Mouse (Mus musculus) forebrain, embryonic 10.5 days (tissue): Measurements from ENCODE around the gene C530008M17Rik. TPM values are rescaled to one million over a fixed set of nuclear protein-coding genes. Genes with fewer than 3 reads are reported as not detected.

Experiments
- DNase-seq: peaks from one replicate; pipeline ENCODE4 v3.0.0-alpha.2; 2017; ENCODE audit warnings: low spot score; ENCODE audit errors: extremely low spot score
- H3K27ac ChIP-seq: fragments of 300-500 bp; sonication (generic); 2 replicates; pipeline ENCODE4 v1.5.1; 2016; ENCODE audit warnings: mild to moderate bottlenecking
- H3K27me3 ChIP-seq: fragments of 300-500 bp; sonication (generic); 2 replicates; pipeline ENCODE4 v1.6.1; 2016; ENCODE audit warnings: mild to moderate bottlenecking; ENCODE audit not compliant: poor library complexity, severe bottlenecking
- H3K36me3 ChIP-seq: fragments of 300-500 bp; sonication (generic); replicated peaks from 2 replicates; pipeline ENCODE4 v1.6.1; 2016; ENCODE audit warnings: mild to moderate bottlenecking, moderate library complexity
- H3K4me1 ChIP-seq: fragments of 300-500 bp; sonication (generic); 2 replicates; pipeline ENCODE4 v1.6.1; 2016
- H3K4me3 ChIP-seq: fragments of 300-500 bp; sonication (generic); 2 replicates; pipeline ENCODE4 v1.5.1; 2016; ENCODE audit warnings: mild to moderate bottlenecking, moderate library complexity
- H3K9me3 ChIP-seq: fragments of 300-500 bp; sonication (generic); 2 replicates; pipeline ENCODE4 v1.6.1; 2016; ENCODE audit warnings: mild to moderate bottlenecking, moderate library complexity
- WGBS: fragments of 180-500 bp; shearing (Covaris S2); methylation state at CpG from one replicate; pipeline ENCODE4 v1.1.7; 2016; 5-methylcytosine and 5-hydroxymethylcytosine counted together
- polyA plus RNA-seq: library from polyadenylated mRNA; unstranded; fragments of >200 nt; fragmentation: Nextera tagmentation; extraction: Ambion mirVana; gene quantifications from 2 replicates; pipeline ENCODE4 v1.2.1, GENCODE M21; 2016

The C530008M17Rik gene
- polyA plus RNA-seq, 1 experiment from 2014 or later = 31.6 TPM

GRCm38 (mm10) chr5:76668547-76668946 lies 12.2 kb downstream of the C530008M17Rik start:
- Histone ChIP-seq H3K4me3 (no peak overlapping the region), H3K36me3 (peaks cover 64% of the 10 kb centered on the region), H3K27ac (no peak overlapping the region), H3K27me3 (no peaks in the 10 kb centered on the region), H3K9me3 (no peaks in the 10 kb centered on the region; the same call in 1 of the 2 replicates), H3K4me1 (peaks cover 27% of the 10 kb centered on the region)
- 93% methylated on average over 5 of the region's 5 CpGs for WGBS
- no peak for DNase-seq

GRCm38 (mm10) chr5:76670183-76670582 lies 13.9 kb downstream of the C530008M17Rik start:
- Histone ChIP-seq H3K27ac (no peak overlapping the region), H3K4me1 (peaks cover 18% of the 10 kb centered on the region), H3K4me3 (no peak overlapping the region), H3K27me3 (no peaks in the 10 kb centered on the region), H3K9me3 (no peaks in the 10 kb centered on the region; the same call in 1 of the 2 replicates), H3K36me3 (peaks cover 77% of the 10 kb centered on the region)
- no peak for DNase-seq
- 95% methylated on average over 10 of the region's 10 CpGs for WGBS

- Histone ChIP-seq H3K4me3 (no peak overlapping the region), H3K27me3 (no peaks in the 10 kb centered on the region), H3K27ac (no peak overlapping the region), H3K9me3 (peaks cover 4% of the 10 kb centered on the region; the same call in 1 of the 2 replicates), H3K4me1 (no peaks in the 10 kb centered on the region), H3K36me3 (peaks cover 83% of the 10 kb centered on the region)
- no peak for DNase-seq
- WGBS = 95% methylated on average over 5 of the region's 5 CpGs
Measured at GRCm38 (mm10) chr5:76674022-76674653, 17.8 kb downstream of the C530008M17Rik start.

GRCm38 (mm10) chr5:76675369-76675768 lies 19.1 kb downstream of the C530008M17Rik start:
- Histone ChIP-seq H3K9me3 (peaks cover 12% of the 10 kb centered on the region; the same call in 1 of the 2 replicates), H3K4me3 (no peak overlapping the region), H3K4me1 (no peaks in the 10 kb centered on the region), H3K27ac (no peak overlapping the region), H3K27me3 (no peaks in the 10 kb centered on the region), H3K36me3 (peaks cover 86% of the 10 kb centered on the region)
- no peak for DNase-seq
- 85% methylated on average over 4 of the region's 4 CpGs for WGBS

GRCm38 (mm10) chr5:76680959-76681358 lies 24.6 kb downstream of the C530008M17Rik start:
- Histone ChIP-seq H3K4me1 (peaks cover 27% of the 10 kb centered on the region), H3K27me3 (no peaks in the 10 kb centered on the region), H3K4me3 (no peak overlapping the region), H3K27ac (no peak overlapping the region), H3K36me3 (peaks cover 55% of the 10 kb centered on the region), H3K9me3 (peaks cover 12% of the 10 kb centered on the region; the same call in 1 of the 2 replicates)
- WGBS = 74% methylated on average over 3 of the region's 3 CpGs
- DNase-seq = no peak

GRCm38 (mm10) chr5:76681895-76682656 lies 25.8 kb downstream of the C530008M17Rik start:
- no peak overlapping the region for H3K4me3 ChIP-seq
- H3K36me3 ChIP-seq = peaks cover 50% of the 10 kb centered on the region
- no peak for DNase-seq
- H3K9me3 ChIP-seq = peaks cover 12% of the 10 kb centered on the region; the same call in 1 of the 2 replicates
- no peak overlapping the region for H3K27ac ChIP-seq
- WGBS = 84% methylated on average over 4 of the region's 4 CpGs
- H3K27me3 ChIP-seq = no peaks in the 10 kb centered on the region
- peaks cover 27% of the 10 kb centered on the region for H3K4me1 ChIP-seq

GRCm38 (mm10) chr5:76683455-76683854 lies 27.1 kb downstream of the C530008M17Rik start:
- H3K4me3 ChIP-seq = no peak overlapping the region
- H3K36me3 ChIP-seq = peaks cover 48% of the 10 kb centered on the region
- H3K27ac ChIP-seq = no peak overlapping the region
- no peak for DNase-seq
- peaks cover 12% of the 10 kb centered on the region; the same call in 1 of the 2 replicates for H3K9me3 ChIP-seq
- 85% methylated on average over 5 of the region's 5 CpGs for WGBS
- no peaks in the 10 kb centered on the region for H3K27me3 ChIP-seq
- peaks cover 27% of the 10 kb centered on the region for H3K4me1 ChIP-seq

- Histone ChIP-seq H3K27me3 (no peaks in the 10 kb centered on the region), H3K9me3 (peaks cover 3% of the 10 kb centered on the region; the same call in 1 of the 2 replicates), H3K36me3 (peaks cover 38% of the 10 kb centered on the region), H3K27ac (no peak overlapping the region), H3K4me3 (no peak overlapping the region), H3K4me1 (peaks cover 27% of the 10 kb centered on the region)
- WGBS = 93% methylated on average over 15 of the region's 15 CpGs
- DNase-seq = no peak
Measured at GRCm38 (mm10) chr5:76684658-76685605, 28.6 kb downstream of the C530008M17Rik start.

- no peak overlapping the region for H3K4me3 ChIP-seq
- peaks cover 10% of the 10 kb centered on the region for H3K4me1 ChIP-seq
- H3K9me3 ChIP-seq = no peaks in the 10 kb centered on the region; the same call in 1 of the 2 replicates
- WGBS = 90% methylated on average over 10 of the region's 10 CpGs
- peaks cover 25% of the 10 kb centered on the region for H3K36me3 ChIP-seq
- no peak overlapping the region for H3K27ac ChIP-seq
- no peaks in the 10 kb centered on the region for H3K27me3 ChIP-seq
- DNase-seq = no peak
Measured at GRCm38 (mm10) chr5:76687961-76688600, 31.8 kb downstream of the C530008M17Rik start.

- Histone ChIP-seq H3K9me3 (no peaks in the 10 kb centered on the region; the same call in 1 of the 2 replicates), H3K27me3 (no peaks in the 10 kb centered on the region), H3K4me1 (peaks cover 4% of the 10 kb centered on the region; the same call in 1 of the 2 replicates), H3K4me3 (no peak overlapping the region), H3K27ac (no peak overlapping the region), H3K36me3 (peaks cover 27% of the 10 kb centered on the region)
- 89% methylated on average over 6 of the region's 6 CpGs for WGBS
- DNase-seq = no peak
Measured at GRCm38 (mm10) chr5:76688643-76689042, 32.3 kb downstream of the C530008M17Rik start.

GRCm38 (mm10) chr5:76690177-76690593 lies 33.9 kb downstream of the C530008M17Rik start:
- H3K9me3 ChIP-seq = peaks cover 7% of the 10 kb centered on the region; the same call in 1 of the 2 replicates
- H3K27me3 ChIP-seq = no peaks in the 10 kb centered on the region
- no peaks in the 10 kb centered on the region for H3K4me1 ChIP-seq
- no peak overlapping the region for H3K4me3 ChIP-seq
- no peak for DNase-seq
- 85% methylated on average over 5 of the region's 5 CpGs for WGBS
- H3K36me3 ChIP-seq = peaks cover 34% of the 10 kb centered on the region
- H3K27ac ChIP-seq = no peak overlapping the region

GRCm38 (mm10) chr5:76691251-76691650 lies 34.9 kb downstream of the C530008M17Rik start:
- no peaks in the 10 kb centered on the region for H3K27me3 ChIP-seq
- 94% methylated on average over 5 of the region's 5 CpGs for WGBS

More at GRCm38 (mm10) chr5:76691251-76691650, 34.9 kb downstream of the C530008M17Rik start:
- Histone ChIP-seq H3K4me1 (no peaks in the 10 kb centered on the region), H3K9me3 (peaks cover 14% of the 10 kb centered on the region; the same call in 1 of the 2 replicates), H3K27ac (no peak overlapping the region), H3K4me3 (no peak overlapping the region), H3K36me3 (peaks cover 40% of the 10 kb centered on the region)
- DNase-seq = no peak
